Mouse (Mus musculus): Measurements from ENCODE around the gene Syt2.

The Syt2 gene

DNA sequence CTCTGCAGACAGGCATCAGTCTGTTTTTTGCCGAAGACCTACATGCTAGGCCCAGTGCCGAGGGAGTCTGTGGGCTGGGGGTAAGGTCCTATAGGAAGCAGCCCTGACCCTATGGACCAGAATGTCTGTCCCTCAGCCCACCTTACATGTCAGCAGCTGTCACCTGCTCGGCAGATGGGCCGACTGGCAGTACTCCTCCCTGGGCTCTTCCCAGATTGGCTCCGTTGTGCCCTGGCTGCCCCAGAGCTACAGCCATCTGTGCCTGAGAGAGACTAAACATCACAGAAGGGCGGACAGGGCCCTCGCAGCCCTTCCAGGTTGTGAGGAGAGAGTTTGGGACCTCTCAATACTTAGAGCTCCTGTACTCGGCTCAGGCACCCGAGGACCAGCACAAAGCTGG lies 52.9 kb downstream of the Syt2 start:
- in situ Hi-C loops (cut with MboI; ENCODE audit: unreplicated experiment in 2 of 2): no loop called here

DNA sequence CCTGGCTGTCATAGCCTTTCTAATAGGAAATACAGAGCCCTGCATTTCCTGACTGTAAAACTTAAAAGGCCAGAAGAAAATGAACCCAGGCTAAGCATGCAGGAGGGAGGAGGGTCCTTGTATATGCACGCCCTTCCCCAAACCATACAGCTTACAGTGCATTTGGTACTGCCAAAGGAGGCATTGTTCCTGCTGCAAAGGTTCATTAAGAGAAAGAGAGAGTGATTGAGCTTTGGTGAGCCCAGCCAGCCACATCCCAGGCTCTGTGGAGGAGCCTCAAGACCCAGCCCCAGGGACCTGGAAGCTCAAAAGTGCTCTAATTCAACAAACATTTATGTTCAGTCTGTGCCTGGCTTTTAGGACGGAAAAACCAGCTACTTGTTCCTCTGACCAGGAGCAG lies 53.7 kb downstream of the Syt2 start:
- in situ Hi-C loops (cut with MboI; ENCODE audit: unreplicated experiment in 2 of 2): no loop called here

- in situ Hi-C loops (cut with MboI; ENCODE audit: unreplicated experiment in 2 of 2): no loop called here
These were observed 54.2 kb downstream of the Syt2 start for GRCm38 (mm10) chr1:134700634-134701033.

GRCm38 (mm10) chr1:134701191-134701590 lies 54.7 kb downstream of the Syt2 start:
- in situ Hi-C loops (cut with MboI; ENCODE audit: unreplicated experiment in 2 of 2): no loop called here

DNA sequence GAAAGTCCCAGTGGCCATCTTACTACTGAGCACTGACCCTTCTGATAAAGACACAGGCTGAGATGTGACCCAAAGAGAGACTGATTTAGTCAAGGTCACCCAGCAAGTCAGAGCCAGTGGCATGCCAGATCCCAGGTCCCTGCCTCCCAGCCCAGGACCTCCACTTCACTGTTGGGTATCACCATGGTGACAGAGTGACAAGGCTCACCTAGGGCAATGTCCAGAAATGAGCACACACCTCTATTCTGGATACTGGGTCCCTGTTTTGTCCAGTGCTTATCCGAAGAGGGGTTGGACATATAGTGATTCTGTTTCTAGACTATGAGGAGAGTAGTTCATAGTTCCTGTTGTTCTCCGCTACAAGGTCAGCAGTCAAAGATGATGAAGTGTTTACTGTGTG lies 56.8 kb downstream of the Syt2 start:
- in situ Hi-C loops (cut with MboI; ENCODE audit: unreplicated experiment in 2 of 2): no loop called here

DNA sequence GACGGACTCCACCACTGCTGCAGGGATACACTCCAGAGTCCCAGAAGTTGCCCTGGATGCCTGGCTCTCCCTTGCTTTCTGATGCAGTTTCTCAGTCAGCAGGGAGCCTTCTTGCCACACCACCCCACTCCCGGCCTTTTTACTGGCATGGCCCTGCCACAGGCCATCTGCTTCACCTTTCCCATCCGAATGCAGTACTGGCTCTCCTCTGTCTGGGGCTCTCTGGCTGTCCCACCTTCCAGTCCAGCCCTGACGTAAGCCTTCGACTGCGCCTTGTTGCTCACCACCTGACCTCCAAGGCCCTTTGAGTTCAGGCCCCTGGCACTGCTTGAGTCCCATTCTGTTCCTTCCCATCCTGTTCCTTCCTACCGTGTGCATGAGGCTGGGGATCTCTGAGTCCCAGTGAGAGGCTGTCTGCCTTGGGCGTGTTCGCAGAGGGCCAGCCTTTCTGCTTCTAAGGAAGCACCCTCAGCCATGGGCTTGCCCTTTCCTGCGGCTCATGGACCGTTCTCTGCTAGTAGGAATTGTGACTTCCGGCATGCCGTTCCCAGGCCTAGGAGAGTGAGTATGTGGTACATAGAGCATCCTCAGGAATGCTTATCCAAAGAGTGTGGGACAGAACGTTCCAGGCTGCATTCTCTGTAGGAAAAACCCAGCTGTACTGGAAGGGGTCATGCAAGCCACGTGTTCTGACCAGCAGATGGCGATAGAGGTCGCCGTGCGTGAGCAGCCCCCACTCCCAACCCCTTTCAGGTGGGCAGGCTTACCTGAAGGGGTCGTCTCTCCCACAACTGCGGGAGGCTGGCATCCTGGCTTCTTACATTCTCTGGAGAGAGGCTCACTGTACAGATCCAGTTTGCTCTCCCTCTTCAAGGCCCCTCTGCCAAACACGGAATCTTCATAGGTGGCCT lies 58.2 kb downstream of the Syt2 start:
- in situ Hi-C loops (cut with MboI; ENCODE audit: unreplicated experiment in 2 of 2): no loop called here

- in situ Hi-C loops (cut with MboI; ENCODE audit: unreplicated experiment in 2 of 2): no loop called here
These were observed 60.1 kb downstream of the Syt2 start for GRCm38 (mm10) chr1:134706549-134706948.

- in situ Hi-C loops (cut with MboI; ENCODE audit: unreplicated experiment in 2 of 2): no loop called here
These were observed 61.0 kb downstream of the Syt2 start for GRCm38 (mm10) chr1:134707516-134707915.

DNA sequence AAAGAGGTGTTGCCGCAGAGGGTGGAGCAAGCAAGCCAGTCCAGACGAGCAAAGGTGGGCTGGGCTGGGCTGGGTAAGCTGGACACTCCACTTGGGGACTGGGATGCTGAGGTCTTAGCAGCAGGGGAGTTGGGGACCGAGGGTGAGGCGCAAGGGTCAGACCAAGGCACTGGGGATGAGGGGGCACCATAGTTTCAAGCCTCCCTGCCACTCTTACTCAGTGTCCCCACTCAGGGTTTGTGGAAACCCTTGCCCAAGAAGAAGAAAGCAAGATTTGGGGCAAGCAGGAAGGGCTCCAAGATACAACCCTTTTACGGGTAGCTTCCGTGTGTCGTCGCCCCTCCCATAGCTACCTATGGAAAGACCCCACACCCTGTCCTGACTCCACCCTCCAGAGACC lies 61.8 kb downstream of the Syt2 start:
- in situ Hi-C loops (cut with MboI; ENCODE audit: unreplicated experiment in 2 of 2): no loop called here

DNA sequence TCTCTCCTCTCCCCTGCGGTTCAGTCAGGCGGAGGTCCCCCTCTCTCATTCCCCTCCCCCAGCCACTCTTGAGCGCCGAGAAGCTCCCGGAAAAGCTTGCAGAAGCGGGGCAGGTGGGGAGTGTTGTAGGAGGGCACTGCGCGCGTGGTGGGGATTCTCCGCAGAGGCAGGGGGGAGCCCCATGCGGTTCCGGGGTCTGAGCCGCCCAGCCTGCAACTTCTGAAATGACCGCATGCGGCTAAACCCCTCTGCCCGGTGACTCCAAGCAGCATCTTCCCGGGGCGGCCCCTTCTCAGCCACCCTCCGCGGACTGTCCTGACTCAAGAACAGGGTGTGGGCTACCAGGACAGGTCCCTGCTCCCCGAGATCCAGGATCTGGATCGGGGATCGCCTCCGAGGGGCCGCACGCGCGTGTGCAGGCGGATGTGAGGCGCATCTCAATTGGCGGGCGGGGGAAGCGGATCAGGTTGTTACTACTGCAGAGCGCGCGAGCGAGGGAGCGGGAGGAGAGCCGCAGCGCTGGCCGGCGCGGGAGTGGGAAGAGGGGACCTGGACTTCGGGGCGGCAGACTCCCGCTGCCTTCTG lies 62.4 kb downstream of the Syt2 start:
- in situ Hi-C loops (cut with MboI; ENCODE audit: unreplicated experiment in 2 of 2): no loop called here

GRCm38 (mm10) chr1:134709411-134710306 lies 63.2 kb downstream of the Syt2 start:
- in situ Hi-C loops (cut with MboI; ENCODE audit: unreplicated experiment in 2 of 2): no loop called here

- in situ Hi-C loops (cut with MboI; ENCODE audit: unreplicated experiment in 2 of 2): no loop called here
These were observed 64.6 kb downstream of the Syt2 start for GRCm38 (mm10) chr1:134711061-134711460.

DNA sequence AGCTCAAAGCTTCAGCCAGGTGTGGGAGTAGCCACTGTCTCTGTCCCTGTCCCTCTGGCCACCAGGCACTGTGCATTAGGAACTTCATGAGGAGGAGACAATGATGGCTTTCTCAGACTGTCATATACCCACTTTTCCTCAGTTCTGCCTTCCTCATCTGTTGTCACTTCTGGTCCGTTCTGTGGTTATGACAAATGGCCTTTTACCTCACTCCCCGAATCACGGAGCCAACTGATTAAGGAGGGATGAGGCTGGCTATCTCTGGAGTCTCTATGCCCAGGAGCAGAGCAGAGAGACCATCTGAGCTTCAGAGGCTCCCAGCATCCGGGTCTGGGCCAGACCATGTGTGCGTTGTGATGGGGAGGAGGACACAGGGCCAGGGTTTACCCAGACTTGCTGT lies 65.2 kb downstream of the Syt2 start:
- in situ Hi-C loops (cut with MboI; ENCODE audit: unreplicated experiment in 2 of 2): no loop called here

GRCm38 (mm10) chr1:134712781-134713299 lies 66.4 kb downstream of the Syt2 start:
- in situ Hi-C loops (cut with MboI; ENCODE audit: unreplicated experiment in 2 of 2): no loop called here

DNA sequence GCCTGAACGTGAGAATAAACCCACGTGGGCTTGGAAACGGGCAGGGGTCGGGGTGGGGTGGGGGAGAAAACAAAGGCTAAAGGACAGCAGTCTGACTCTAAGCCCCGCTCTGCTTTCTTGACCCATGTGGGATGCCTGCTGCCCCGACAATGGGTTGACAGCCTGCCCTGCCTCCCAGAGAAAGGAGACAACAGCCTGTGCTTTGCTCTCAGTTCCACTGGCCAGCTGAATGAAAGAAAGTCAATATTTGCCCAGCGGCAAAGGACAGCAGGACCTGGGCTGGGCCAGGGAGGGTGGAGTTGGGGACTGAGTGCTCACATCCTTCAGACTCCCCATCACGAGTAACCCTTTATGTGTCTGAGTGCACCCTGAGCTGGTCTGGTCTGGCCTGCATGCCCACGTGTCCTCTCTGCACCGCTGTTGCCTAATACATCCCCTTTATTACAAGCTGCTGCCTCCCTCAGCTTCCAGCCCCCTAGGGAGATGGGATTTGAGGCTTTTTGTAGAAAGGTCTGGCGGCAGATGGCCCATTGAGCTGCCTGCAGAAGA lies 67.0 kb downstream of the Syt2 start:
- in situ Hi-C loops (cut with MboI; ENCODE audit: unreplicated experiment in 2 of 2): no loop called here

DNA sequence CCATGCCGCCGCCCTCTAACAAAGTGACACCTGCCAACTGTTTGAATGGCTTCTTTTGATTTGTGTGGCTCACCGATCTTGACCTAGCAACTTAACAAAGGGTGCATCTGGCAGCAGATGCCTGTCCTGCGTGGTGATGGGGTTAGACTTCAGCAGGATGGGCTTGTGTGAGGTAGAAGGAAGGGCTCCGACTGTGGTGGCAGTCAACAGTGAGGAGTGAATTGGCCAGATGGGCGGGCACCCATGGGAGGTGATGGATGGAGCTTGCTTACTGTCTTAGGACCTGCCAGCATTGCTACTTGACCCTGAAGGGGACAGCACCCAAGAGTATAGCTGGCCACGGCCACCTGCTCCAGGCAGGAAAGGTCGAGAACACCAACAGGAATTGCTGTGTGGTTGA lies 67.7 kb downstream of the Syt2 start:
- in situ Hi-C loops (cut with MboI; ENCODE audit: unreplicated experiment in 2 of 2): no loop called here

GRCm38 (mm10) chr1:134715092-134715491 lies 68.6 kb downstream of the Syt2 start:
- in situ Hi-C loops (cut with MboI; ENCODE audit: unreplicated experiment in 2 of 2): no loop called here

DNA sequence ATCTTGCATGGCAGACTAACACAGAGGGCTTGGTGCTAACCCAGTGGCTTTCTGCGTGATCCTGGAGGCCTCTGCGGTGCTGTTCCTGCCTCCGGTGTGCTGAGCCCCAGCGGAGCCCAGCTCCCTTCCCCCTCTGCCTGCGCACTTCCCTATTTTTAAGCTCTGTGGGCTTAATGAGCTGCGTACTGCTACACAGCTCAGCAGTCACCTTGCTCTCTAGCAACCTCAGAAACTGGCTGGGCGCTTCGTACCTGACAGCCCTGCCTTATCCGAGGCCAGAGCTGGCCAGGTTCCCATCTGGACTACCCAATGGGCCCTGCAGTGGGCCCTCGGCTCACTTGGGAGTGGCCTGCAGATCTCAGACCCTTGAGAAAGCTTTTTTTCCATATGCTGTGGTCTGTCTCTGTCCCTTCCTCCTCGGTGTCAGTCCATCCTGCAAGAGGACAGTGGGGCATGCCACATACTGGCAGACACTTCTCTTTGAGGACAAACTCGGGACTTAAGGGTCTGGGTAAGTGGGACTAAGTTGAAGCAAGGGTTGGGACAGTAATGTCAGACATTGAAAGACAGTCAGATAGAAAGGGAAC lies 73.3 kb downstream of the Syt2 start:
- in situ Hi-C loops (cut with MboI; ENCODE audit: unreplicated experiment in 2 of 2): no loop called here

DNA sequence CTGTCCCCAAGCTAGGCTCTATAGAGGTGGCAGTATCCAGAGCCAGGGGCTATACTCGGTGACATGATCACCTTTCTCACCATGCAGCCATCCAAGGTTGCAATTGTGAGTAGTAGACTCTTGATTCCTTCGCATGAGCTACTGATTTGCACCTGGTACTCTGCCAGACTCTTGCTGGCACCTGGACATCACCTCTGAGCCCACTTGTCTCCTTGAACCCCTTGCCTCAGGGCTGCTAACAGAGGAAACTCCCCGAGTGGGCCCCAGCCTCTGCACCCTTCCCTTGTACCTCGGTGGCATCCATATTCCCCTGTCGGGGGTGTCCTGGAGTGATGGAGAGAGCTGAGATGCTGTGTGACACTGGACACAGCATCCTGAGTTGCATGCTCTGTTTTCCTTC lies 75.0 kb downstream of the Syt2 start:
- in situ Hi-C loops (cut with MboI; ENCODE audit: unreplicated experiment in 2 of 2): no loop called here

GRCm38 (mm10) chr1:134722891-134723290 lies 76.4 kb downstream of the Syt2 start:
- in situ Hi-C loops (cut with MboI; ENCODE audit: unreplicated experiment in 2 of 2): no loop called here
